Mouse (Mus musculus): ENCODE measurements around the gene Lta.

DNA sequence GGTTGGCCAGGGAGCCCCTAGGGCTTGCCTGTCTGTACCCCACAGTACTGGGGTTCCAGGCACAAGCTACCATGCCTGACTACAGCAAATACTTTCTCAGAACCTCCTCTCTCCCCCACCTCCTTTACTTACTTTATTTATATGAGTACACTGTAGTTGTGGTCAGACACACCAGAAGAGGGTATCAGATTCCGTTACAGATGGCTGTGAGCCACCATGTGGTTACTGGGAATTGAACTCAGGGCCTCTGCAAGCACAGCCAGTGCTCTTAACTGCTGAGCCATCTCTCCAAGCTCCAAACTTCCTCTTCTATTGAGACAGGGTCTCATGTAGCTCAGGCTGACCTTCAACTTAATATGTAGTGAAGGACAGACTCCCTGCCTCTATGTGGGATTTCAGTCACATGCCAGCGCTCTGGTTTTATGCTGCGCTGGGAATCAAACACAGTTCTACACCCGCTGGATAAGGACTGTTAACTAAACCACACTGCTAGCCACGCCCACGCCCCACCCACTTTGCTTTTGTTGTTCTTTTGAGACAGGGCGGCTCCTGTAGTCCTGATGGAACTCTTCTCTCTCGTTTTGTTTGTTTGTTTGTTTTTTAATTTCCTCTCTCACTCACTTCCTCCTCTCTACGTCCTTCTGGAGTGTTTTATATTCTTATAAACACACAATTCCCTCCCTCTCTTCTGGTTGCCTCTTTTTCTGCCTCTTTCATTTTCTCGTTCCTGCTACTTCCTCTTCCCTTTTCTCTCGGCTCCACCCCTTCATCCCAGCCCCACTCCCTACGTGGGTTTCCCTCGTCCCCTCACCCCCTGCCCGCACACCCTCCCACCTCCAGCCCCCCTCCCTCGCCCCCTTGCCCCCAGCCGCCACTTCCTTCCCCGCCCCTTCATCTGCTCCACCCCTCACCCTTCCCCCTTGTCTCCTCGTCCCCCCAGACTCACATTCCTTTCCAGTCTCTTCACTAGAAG is 19.2 kb downstream of the Lta start:
- TF ChIP-seq EP300 (IDR thresholded peaks at IDR 0.05; ENCODE audit: insufficient read depth, low read depth, low read length) (no peak), CTCF (IDR thresholded peaks at IDR 0.05) (no peak), POLR2A (IDR thresholded peaks at IDR 0.05; ENCODE audit: insufficient read depth, low read depth, low read length) (peak; percentile 53; the same call in 1 of the 2 replicates)

Data from heart, adult 2 months (tissue).